Mouse (Mus musculus) ovary, postnatal 10 days (tissue): ENCODE measurements around the gene Cldn1.

Source experiments
- DNase-seq: peaks from one replicate; pipeline ENCODE4 v3.0.0; 2022; ENCODE audit warnings: low spot score

Gene Cldn1

DNA sequence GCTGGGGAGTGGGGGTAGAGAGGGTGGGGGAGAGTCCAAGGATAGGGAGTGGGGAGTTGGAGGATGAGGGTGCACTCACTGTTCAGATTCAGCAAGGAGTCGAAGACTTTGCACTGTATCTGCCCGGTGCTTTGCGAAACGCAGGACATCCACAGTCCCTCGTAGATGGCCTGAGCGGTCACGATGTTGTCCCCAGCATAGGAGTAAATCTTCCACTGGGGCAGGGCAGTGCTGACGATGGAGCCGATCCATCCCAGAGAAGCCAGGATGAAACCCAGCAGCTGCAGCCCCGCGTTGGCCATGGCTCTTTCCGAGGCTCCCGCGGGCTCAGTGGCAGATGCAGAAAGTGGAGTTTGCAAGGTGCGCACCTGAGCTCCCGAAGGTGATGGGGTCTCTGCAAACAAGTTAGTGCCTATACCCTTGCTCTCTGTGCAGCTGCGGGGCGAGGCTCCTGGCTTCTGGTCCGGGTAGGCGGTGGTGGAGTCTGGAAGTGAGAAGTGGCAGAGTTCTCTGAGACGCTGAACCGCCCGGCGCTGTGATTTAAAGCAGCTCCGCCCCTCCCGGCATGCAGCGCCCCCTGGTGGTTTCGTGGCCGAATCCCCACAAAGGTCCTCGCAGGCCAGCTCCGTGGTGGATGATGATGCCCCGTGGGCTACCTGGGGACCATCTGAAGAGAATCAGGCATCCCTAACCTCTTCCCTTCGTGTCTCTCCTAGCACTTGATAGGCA lies at the start of gene Cldn1:
Gene Cldn1 (minus strand): TSS at position 517 of the 729 bp plus-strand sequence.
- DNase-seq: peak; percentile 86

DNA sequence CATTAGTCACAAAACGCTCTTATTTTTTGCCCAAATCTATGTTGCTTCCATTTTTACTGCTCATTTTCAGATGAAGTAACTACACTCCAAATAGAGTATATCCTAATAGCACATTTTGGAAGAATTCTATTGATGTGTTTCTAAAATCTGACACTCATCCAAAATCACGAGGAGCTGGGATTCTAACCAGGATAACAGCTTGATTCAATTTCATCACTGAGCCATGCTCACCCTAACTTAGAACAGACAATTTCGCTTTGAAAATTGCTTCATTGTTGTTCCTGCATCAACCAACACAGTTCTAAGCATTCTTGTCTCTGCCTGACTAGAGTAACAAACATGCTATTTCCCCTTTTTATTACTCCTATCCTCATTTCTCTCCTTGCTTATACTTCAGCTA lies 47.0 kb upstream of the Cldn1 start:
- no peak for DNase-seq

DNA sequence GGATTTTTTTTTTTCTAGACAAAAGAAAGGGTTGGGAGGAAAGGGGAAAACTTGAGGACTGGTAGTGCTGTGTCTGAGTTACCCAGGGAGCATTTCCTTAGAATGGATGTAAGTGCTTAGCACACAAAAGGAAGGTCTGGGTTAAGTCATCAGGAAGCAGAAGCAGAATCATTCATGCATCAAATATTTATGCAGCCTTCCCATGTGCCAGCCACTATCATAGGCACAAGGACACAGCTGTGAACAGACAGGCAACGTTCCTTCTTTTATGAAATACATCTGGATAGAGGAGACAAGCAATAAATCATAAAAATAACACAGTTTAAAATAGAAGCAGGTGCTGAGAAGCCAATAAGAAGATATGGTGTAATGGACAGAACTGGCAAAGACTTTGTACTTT lies 32.4 kb upstream of the Cldn1 start:
- no peak for DNase-seq

DNA sequence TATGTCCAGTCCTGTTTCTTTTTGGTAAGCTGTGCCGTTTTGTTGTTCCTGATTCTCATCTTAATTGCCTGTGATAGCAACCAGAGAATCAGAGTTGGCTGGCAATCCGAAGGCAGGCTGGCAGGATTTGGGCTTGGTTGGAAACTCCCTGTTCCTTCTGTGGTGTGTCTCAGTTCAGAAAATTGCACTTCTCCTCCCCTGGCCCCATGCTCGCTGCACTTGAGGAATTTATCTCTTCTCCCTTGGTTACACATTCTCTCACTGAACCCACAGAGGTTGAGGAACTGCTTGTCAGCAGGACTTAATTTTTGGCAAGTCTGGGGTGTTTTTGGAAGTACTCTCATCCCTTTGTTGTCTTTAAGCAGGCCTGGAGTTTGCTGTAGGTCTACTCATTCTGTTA lies 29.3 kb upstream of the Cldn1 start:
- DNase-seq: no peak

GRCm38 (mm10) chr16:26400549-26400948 lies 28.9 kb upstream of the Cldn1 start:
- DNase-seq: no peak

GRCm38 (mm10) chr16:26390936-26391335 lies 19.3 kb upstream of the Cldn1 start:
- DNase-seq: no peak

- DNase-seq: no peak
Observed at GRCm38 (mm10) chr16:26386159-26386558, 14.5 kb upstream of the Cldn1 start.

- no peak for DNase-seq
Observed at GRCm38 (mm10) chr16:26384112-26384649, 12.5 kb upstream of the Cldn1 start.

- DNase-seq: no peak
Observed at GRCm38 (mm10) chr16:26377170-26377569, 5.5 kb upstream of the Cldn1 start.

- DNase-seq: no peak
Observed at GRCm38 (mm10) chr16:26370127-26370526, 1.5 kb downstream of the Cldn1 start.

DNA sequence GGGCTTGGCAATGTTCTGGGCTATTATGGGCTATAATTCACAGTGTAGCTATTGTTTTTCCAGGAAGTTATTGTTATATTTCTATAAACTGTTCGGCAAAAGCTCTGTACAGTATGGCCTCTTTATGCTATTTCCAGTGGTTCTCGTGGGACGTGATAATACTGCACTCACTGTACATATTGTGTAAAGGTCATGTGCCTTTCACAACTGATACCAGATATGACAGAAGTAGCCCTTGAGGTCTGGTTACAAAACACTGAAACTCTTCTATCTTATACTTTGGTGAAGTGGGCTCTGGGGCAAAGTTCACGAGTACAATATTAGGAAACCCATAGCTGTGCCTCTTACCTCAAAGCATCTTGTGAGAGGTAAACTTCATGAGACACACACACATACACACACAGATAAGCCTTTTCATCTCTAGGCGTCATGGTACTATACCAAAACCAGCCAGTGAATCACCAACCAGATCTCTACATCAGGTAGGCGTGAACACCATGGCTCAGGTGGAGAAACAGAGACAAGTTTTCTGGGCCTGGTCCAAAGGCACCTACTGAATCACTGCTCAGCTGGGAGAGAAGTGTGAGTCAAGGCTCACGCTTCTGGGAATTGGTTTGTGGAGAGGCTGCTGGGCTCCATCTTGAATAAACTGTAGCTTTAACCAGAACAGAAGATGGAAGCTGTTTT lies 2.5 kb downstream of the Cldn1 start:
- DNase-seq: no peak

GRCm38 (mm10) chr16:26368121-26368520 lies 3.5 kb downstream of the Cldn1 start:
- DNase-seq: no peak

GRCm38 (mm10) chr16:26360694-26361093 lies 10.9 kb downstream of the Cldn1 start:
- no peak for DNase-seq

DNA sequence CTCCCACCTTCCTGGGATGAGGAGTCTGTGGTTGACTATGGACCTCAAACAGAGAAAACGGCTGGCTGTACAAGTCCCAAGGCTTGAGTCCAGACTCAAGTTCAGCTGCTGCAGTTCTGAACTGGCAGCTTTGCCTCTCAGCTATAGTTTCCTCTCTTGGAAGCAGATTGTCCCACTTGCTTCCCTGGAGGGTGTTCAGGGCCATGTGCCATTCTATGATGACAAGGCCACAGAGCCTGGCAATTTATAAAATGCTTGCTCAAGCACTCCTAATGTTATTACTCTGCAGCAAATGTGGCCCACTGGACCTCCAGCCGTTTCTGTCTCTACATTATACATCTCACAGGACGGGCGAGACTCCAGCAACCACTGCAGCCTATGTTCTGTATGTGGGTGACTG lies 12.0 kb downstream of the Cldn1 start:
- DNase-seq: no peak

GRCm38 (mm10) chr16:26358898-26359297 lies 12.7 kb downstream of the Cldn1 start:
- DNase-seq: no peak

DNA sequence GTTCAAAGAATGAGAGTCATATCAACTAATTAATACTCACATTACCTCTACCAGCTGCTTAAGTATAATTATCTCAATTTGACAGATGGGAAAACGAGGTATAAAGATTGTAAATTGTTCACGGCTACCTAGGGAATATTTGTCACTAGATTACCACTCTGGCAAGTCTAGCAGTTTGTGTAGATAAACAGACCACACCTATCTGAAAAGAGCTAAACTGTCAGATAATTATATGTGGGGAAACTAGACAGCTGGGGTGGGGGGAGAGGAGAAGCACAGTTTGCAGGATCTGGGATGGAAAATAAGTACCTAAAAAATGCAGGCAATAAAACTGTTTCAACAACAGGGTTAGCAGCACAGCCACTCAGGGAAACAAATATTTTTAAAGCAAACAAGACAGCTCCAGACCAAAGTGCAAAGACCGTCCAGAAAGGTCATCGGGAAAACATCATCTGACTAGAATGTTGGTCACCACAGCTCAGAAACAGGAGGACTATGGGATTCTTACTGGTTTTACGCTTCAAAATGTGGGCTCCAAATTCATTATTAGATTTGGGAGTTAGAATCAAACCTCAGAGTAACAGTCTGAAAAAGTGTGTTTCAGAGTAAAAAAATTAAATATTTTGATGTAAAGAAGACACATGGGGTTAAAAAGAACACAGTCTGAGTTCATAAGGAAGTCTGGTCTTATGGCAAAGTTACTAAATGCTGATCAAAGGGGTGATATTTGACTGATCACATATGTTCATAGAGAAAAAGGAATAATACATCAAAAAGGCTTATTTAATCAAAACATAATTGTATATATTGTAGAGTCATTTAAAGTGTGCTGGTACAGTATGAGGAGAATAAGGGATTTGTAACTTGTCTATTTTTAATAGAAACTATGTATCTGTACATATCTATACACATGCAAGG lies 13.5 kb downstream of the Cldn1 start:
- DNase-seq: no peak

- DNase-seq: no peak
Observed at GRCm38 (mm10) chr16:26355513-26355912, 16.1 kb downstream of the Cldn1 start.

GRCm38 (mm10) chr16:26350786-26351185 lies 20.9 kb downstream of the Cldn1 start:
- no peak for DNase-seq

DNA sequence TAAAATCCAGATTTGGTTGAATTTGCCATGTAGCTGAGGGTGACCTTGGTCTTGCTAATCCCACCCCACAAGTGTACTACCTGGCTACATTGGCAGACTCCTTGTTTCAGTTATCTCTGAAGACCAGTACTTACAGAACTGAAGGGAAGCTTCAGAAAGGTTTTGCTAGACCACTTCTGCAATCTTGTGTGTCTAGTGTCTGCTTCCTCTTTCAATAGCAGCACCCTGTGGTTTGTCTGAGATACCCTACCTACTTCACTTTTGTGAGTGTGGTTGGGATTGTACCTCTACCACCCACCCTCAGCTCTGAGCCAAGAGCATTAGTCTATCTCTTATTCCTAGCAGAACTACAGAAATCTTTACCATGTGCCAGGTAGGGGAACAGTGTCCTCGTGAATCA lies 22.8 kb downstream of the Cldn1 start:
- DNase-seq: no peak

DNA sequence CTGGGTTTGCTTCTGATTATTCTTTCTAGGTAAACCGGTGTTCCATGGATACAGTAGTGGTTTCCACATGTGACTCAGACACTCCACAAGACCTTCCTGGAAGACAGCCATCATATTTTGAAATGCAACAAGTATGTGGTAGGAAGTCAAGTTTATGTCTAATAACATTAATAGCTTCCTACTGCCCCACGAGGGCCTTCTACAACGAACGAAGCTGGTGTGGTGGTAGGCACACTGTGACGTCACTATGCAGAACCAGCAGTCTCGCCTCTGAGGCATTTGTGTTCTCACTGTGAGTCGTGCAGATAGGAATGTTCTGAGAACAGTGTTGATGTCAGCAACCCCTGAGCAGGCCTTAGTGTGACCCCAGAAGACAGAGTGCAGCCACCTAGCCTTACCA lies 55.4 kb downstream of the Cldn1 start:
- no peak for DNase-seq

DNA sequence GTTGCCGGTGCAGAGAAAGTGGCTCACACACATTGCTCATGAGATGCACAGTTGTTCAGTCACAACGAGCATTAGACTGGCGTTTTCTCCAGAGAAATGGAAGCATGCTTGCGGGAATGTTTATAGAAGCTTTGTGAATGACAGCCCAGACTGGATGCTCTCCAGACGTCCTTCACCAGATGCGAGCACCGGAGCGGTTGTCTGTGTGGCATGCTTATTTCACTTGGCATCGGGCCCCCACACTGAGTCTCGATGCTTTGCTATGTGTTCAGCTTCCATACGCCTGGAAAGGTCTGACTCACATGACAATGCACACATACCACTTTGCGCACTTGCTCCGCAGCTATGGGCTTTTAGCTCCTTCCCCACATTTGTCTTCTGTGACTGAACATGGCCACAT lies 56.8 kb downstream of the Cldn1 start:
- DNase-seq: no peak

GRCm38 (mm10) chr16:26309402-26309801 lies 62.2 kb downstream of the Cldn1 start:
- no peak for DNase-seq
